Mouse (Mus musculus): ENCODE measurements around the gene Syne1.

- TF ChIP-seq ZNF384 (IDR thresholded peaks at IDR 0.05; ENCODE audit: low read depth, low read length) = no peak
- TF ChIP-seq ZC3H11A (IDR thresholded peaks at IDR 0.05; ENCODE audit: borderline replicate concordance, low read depth, low read length) = no peak
Measured at GRCm38 (mm10) chr10:5447950-5448716, 103.1 kb downstream of the Syne1 start.
